Mouse (Mus musculus) urinary bladder, adult 2 months (tissue): ENCODE measurements around the gene Zfp784. TPM values are rescaled to one million over a fixed set of nuclear protein-coding genes. Genes with fewer than 3 reads are reported as not detected.
A peak's percentile ranks its signal among the peaks of the same experiment; 100 is the strongest.

Experiments used
- DNase-seq: peaks from one replicate; pipeline ENCODE4 v3.0.0; 2022; ENCODE audit warnings: low spot score
- polyA plus RNA-seq: library from polyadenylated mRNA; depleted of rRNA; stranded (reverse); fragments of >200 nt; gene quantifications from 2 replicates; pipeline ENCODE4 v1.2.3, GENCODE M21; 2012

Gene Zfp784
- polyA plus RNA-seq, 1 experiment = 9.5 TPM

DNA sequence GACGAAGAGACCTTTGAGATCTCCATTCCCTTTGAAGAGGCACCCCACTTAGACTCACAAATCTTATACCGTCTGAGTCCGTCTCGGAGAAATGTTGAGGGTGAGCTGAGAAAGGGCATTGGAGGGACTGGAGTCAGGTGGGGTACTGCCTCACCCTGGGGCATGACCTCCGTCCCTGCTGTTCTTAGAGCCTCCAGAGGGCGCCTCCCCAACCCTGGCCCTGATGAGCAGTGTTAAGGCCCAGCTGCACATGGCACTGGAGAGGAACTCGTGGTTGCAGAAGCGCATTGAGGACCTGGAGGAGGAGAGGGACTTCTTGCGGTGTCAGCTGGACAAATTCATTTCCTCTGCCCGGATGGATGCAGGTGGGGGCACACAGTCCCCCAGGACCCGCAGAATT lies 19.6 kb upstream of the Zfp784 start:
- DNase-seq = no peak

DNA sequence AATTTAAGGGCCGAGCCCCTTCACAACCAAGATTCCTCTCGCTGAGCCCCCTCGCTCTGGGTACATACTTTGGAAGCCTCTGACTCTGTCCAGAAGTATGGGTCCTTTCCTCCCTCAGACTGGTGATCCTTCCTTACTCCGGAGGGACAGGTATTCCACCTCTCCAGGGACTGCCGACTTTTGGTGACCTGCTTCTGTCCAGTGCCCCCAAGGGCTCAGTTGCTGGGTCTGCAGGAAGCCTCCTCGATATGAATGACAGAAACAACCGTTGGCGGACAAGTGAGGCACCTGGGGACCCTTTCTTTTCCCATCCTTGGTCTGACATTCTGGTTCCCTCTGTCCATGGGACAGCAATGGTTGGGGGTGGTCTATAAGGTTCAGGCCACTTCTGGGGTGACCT lies 19.1 kb upstream of the Zfp784 start:
- DNase-seq = no peak

DNA sequence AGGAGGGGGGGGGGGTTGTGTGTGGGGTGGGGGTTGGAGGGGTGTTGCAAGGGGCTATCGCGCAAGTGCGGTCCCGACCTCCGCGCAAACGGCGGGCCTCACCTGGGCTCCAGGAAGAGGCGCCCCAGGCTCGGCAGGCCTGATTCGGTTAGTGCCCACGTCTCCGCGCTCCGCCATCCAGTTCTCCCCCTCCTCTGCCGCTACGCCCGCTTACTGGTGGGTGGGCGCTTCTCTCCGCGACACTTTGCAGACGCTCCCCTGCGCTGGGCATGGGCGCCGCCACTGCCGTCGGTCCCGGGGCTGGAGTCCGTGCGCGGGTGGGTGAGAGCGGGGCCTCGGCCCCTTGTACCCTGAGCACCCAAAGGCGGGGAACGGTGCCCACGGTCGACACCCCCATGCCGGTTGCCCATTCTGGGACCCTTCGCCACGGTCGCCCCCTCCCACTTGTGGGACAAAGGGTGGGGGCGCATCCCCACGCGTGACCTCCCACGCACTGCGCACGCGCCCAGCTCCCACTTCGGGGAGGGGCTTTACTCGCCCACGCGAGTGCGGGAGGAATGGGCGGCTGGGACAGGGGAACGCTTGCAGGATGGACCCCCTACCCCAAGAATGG lies 18.5 kb upstream of the Zfp784 start:
- no peak for DNase-seq

DNA sequence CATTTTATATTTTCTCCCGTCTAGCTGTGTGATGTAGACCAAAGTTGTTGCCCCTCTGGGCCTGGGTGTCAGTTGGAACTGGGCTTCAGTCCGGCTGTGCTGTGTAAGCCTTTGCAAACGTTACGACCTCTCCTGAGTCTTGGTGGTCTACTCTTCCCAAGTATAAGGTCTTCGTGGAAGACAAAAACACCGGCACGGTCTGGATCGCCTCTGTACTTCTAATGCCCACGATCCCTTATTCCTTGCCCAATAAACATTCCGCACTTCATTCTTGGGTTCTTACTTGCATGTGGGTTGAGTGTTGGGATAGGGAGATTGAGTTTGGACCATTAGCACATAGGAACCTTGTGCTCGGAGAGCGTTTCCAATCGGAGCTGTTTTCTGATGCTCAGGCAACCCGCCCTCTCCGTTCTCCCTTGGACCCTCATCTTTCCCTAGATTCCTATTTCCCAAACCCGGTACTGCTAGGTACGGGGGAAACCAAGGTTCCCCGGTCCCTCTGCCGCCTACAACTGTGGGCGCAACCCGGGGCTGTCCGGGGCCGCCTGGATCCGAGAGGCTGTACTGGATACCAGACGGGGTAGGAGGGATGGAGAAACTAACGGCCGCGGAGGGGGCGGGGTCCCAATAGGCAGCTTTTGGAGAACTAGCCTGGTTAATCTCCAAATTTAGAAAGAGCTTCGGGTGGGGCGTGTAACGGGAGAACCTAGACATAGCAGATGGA lies 15.4 kb upstream of the Zfp784 start:
- no peak for DNase-seq

DNA sequence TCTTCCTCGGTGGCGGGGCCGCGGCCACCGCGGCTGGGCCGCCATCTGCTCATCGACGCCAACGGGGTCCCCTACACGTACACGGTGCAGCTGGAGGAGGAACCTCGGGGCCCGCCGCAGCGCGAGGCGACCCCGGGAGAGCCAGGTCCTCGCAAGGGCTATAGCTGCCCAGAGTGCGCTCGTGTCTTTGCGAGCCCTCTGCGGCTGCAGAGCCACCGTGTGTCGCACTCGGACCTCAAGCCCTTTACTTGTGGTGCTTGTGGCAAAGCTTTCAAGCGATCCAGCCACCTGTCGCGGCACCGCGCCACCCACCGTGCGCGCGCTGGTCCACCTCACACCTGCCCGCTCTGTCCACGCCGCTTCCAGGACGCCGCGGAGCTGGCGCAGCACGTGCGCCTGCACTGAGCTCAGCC lies 14.7 kb upstream of the Zfp784 start:
- no peak for DNase-seq

DNA sequence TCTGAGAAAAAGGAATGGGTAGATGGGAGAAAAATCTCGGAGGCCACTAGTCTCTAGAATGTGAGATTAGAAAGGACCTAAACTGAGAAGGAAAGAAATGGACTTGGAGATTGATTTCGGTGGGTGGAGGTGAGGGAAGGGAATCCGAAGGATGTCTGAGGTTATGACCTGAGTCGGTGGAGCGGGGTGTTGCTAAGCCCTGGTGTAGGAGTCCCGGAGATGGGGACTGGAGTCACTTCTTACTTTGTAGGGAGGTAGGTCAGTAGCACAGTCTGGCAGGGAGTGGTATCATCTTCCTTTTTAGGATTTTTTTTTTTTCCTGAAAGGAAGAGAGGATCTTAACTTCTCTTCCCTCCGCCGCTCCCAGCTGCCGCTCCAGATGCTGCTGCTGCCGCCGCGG lies 14.2 kb upstream of the Zfp784 start:
- DNase-seq = no peak

DNA sequence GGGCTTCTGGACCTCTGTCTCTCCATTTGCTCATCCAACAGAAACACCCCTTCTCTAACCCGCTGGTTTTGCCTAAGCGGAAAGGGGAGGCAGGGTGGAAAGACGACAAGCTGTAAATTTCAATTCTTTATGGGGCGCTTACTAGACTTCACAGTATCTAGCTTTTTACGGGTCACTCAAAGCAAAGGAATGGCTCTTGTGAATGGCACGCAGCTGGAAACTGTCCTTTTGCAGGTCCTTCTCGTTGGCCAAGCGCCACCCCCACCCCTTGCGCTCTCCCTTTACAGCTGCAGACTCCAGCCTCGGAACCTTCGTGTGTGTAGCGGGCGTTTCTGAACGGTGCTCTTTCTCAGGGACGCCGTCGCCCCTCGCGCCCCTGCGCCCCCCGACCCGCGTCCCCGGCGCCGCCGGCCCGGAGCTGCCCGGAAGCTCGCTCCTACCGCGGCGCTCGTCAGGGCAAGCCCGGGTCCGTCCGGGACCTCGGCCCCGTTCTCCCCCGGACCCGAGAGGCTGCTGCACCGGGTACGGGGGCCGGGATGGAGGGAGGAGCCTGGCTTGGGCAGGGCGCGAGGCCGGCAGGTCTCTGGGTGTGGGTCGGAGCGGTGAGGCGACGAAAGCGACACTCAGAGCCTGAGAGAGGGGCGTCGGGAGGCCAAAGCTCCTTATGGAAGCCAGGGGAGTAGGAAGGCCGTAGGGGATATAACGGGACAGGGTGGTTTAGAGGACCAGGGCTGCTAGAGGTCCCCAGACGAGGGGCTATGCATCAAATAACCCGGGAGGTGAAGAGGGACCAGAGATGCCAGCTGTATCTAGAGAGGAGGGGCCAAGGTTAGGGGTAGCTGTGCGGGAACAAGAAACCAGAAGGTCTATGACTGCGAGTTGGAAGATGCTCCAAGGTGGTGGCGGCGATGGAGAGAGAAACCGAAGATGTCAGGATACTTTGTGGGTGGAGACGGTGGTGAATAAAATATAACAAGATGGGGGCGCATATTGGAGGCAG lies 13.2 kb upstream of the Zfp784 start, which contains the start of gene Zfp580:
Gene Zfp580, plus strand, starts transcription at position 346 of the 1,000 bp plus-strand sequence.
- peak; percentile 77 for DNase-seq

DNA sequence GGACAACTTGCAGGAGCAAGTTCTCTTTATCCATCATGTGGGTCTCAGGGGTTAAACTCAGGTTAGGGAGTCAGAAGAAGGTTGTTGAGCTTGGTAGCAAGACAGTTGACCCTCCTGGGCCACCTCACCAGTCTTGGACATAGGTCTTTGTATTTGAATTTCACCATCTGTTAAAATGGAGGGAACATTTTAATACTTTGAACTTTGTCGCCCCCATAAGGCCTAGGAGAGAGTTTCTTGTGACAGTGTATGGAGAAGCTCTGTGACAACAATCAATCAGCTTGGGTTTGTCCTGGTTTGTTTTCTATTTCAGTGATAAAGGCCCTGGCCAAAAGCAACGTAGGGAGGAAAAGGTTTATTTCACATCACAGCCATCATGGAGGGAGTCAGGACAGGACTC lies 9.1 kb upstream of the Zfp784 start:
- no peak for DNase-seq

DNA sequence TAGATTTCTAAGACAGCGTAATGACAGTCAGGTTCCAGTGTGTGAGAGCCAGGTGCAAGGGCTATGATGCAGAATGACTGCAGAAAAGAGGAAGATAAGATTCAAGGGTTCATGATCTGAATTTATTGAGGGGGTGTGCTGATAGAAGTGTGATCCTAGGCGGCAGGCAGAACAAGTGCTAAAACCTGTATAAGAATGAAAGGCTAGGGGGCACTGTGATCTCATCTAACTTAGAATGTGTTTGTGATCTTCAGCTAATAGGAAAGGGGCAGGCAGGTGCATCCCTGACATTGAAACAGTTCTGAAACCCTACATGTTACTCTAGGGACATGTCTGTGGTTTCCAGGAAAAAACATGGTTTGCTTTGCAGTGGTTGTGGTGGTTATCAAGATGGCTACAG lies 7.9 kb upstream of the Zfp784 start:
- no peak for DNase-seq

DNA sequence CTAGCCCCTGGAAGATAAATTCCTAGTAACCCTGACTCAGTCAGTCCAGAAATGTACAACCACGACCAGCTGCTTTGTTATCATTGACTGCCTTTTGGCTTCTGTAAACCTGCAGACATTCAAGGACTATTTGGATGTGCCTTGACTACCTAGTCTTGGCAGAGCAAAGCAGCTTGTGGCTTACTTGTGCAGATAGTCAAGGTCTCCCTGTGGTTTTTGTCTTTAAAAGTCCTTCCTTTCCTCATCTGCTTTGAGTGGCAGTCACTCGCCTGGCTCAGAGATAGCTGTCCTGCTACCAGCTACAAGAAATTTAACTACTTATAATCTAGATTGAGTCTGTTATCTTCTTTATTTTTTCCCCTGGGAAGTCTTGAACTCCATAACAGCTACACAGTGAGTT lies 6.7 kb upstream of the Zfp784 start:
- DNase-seq = no peak

DNA sequence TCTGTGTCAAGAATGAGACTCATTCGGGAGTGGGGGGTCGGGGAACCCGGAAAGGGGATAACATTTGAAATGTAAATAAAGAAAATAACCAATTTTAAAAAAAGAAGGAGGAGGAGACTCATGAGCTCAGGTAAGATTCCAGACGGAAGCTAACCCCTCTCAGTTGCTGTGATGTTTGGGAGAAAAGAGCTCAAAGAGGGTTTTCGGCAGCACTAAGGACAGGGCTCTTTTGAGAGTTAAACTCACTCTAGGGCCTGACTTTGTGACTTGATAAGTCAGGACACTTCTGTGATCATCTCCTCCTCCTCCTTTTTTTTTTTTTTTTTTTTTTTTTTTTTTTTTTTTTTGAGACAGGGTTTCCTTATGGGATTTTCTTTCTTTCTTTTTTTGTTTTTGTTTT lies 694 bp upstream of the Zfp784 start:
- no peak for DNase-seq

DNA sequence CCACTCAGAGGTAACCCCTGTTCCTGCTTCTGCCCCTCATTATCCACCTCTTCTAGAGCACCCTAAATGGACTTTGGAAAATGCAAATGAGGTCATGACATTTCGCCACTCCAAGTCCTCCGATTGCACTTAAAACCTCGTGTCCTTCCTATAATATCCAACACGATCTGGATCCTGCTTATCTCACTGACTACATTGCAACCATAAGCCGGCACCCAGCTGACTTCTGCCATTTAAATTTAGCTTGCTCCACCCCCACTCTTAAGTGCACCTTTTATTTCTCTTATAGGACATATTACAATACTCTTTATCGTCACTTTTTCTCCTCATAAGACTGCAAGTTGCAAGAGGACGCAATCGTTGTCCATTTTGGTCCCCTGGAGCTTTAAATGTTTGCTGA lies 779 bp downstream of the Zfp784 start:
- no peak for DNase-seq

DNA sequence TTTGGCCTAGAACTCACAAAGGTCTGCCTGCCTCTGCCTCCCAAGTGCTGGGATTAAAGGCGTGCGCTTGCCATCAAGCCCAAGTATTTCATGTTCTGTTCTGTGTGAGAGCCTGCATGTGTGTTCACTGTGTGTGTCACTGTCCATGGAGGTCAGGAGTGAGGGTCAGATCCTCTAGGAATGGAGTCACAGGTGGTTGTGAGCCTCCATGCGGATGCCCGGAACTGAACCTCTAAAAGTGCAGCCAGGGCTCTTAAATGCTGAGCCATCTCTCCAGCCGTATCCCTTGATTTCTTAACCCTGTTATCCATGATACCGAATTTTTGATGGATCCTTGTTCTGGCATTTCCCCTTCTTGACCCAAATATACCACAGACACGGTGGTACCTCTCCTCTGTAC lies 1.2 kb downstream of the Zfp784 start:
- DNase-seq = no peak

DNA sequence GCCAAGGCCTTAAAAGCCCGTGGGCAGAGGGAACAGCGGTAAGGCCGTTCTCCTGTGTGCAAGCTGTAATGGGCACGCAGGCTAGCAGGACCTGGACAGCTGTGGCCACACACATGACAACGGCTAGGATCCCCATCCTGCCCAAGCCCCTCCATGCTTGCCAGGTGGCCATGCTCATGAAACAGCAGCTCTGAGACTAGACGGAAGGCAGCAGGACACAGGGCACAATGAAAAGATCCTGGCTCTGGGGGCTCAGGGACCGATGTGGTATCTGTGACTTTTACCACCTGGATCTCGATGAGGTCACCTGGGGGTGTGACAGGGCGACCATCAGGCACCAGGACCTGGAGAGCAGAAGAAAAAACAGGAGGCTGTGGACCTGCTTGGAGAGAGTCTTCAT lies 2.1 kb downstream of the Zfp784 start:
- DNase-seq = no peak

DNA sequence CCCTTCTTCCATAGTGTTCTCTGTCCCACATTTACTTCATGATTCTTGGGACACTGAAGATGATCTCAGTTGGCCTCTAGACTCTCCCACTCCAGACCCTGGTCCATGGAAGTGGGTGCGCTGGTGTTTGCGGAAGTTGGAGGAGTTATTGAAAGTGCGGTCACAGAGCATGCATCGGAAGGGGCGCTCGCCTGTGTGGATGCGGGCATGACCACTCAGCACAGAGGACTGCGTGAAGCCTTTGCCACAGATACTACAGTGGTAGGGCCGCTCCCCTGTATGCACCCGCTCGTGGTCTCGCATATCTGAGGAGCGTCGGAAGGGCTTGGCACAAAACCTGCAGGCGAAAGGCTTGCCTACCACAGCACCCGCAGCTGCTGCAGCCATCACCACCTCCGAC lies 2.6 kb downstream of the Zfp784 start:
- no peak for DNase-seq

DNA sequence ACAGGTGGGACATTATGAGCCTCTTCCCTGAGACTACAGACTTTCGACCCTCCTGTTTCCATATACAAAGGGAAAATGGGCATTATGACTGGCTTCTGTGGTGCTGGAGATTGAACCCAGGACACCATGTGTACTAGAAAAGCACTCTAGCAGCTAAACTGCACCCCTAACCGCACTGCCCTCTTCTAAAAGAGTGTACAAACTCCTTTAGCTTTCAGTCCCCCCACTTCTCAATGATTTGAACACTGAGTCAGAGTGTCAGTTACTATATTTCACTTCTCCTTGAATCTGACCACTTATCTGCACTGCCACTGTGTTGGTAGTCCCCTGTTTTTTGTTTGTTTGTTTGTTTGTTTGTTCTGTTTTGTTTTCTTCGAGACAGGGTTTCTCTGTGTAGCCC lies 4.4 kb downstream of the Zfp784 start, which contains the start of gene 4632433K11Rik:
Gene 4632433K11Rik, plus strand, starts transcription at position 301 of the 400 bp plus-strand sequence.
- DNase-seq = no peak

DNA sequence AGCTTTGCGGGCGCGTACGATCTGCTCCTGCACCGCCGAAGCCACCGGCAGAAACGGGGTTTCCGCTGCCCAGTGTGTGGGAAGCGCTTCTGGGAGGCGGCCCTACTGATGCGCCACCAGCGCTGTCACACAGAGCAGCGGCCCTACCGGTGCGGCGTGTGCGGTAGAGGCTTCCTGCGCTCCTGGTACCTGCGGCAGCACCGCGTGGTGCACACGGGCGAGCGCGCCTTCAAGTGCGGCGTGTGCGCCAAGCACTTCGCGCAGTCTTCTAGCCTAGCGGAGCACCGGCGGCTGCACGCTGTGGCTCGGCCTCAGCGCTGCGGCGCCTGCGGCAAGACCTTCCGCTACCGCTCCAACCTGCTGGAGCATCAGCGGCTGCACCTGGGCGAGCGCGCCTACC lies 6.8 kb downstream of the Zfp784 start:
- DNase-seq = no peak

DNA sequence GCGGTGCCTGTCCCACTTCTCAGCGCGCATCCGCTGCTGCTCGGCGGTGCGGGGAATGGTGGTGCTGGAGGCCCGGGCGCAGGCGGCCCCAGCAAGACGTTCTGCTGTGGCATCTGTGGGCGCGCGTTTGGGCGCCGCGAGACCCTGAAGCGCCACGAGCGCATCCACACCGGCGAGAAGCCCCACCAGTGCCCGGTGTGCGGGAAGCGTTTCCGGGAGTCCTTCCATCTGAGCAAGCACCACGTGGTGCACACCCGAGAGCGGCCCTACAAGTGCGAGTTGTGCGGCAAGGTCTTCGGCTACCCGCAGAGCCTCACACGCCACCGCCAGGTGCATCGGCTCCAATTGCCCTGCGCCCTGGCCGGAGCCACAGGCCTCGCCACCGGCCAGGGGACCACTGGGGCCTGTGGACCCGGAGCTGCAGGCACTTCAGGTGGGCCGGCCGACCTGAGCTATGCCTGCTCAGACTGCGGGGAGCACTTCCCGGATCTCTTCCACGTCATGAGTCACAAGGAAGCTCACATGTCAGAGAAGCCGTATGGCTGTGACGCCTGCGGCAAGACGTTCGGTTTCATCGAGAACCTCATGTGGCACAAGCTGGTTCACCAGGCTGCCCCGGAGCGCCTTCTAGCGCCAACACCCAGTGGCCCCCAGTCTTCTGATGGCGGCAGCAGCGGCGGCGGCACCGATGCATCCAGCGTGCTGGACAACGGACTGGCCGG lies 7.5 kb downstream of the Zfp784 start:
- no peak for DNase-seq

DNA sequence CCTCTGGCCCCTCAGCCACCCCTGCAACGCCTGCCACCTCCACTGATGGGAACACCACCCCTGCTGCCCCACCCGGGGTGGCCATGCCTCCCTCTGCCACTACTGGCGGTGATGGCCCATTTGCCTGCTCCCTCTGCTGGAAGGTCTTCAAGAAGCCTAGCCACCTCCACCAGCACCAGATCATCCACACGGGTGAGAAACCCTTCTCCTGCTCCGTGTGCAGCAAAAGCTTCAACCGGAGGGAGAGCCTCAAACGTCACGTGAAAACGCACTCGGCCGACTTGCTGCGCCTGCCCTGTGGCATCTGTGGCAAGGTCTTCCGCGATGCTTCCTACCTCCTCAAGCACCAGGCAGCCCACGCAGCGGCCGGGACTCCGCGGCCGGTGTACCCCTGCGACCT lies 8.3 kb downstream of the Zfp784 start:
- no peak for DNase-seq

DNA sequence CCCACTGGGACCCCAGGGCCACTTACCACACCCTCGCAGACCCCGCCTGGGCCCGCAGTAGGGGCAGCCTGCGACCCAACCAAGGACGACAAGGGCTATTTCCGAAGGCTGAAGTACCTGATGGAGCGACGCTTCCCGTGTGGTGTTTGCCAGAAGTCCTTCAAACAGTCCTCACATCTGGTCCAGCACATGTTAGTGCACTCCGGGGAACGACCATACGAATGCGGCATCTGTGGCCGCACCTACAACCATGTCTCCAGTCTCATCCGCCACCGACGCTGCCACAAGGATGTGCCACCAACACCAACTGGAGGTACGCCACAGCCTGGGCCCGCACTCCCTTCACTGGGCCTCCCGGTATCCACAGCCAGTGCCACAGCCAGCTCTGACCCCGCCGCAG lies 8.7 kb downstream of the Zfp784 start:
- DNase-seq = no peak

DNA sequence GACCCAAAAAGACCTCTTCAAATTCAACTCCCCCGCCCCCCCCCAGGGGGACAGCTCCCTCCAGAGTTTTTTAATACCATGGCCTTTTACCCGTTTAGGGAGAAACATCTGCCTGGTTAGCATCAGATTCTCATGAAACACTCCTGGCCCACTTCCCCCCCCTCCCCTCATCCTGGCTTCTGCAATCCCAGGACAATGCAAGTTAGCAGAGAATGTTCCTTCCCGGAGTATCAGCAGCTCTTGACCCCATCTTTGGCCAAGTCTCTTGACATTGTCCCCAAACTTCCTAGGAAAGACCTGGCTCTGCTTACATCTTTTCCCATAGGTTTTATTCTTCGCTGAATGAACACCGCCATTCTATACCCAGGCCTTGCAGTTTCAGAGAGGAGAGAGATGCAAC lies 17.0 kb downstream of the Zfp784 start:
- no peak for DNase-seq

DNA sequence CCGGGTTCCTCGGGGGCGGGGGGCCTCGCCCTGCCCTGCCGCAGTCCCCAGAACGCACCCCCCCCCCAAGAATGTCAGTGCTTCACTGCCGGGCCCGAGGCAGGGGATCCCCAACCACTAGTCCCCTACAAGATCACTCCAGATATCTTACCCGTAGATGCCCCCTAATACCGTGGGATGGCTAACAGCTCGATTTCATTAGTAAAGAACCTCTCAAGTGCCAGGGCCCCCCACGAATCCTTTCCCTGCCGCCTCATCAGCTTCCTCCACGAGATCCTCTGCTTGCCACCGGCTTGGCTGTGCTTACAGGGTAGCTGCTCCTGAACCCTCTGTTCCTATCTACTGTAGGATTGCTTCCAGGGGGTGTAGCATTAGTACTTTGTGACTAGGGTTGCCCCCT lies 17.6 kb downstream of the Zfp784 start:
- no peak for DNase-seq
